Mouse (Mus musculus) inflammation-experienced regulatory T-cells, adult 6 months (primary cell): Measurements from ENCODE around the gene Vtcn1. TPM values are rescaled to one million over a fixed set of nuclear protein-coding genes. Genes with fewer than 3 reads are reported as not detected.

Source experiments
- ATAC-seq: one replicate; pipeline ENCODE4 v1.8.0; 2017
- polyA plus RNA-seq, 3 experiments: library from polyadenylated mRNA; unstranded; fragments of 100-300 nt; shearing (Covaris generic); gene quantifications; one replicate each; pipeline ENCODE4 v1.2.1; 2017

The Vtcn1 gene
- polyA plus RNA-seq, 3 experiments from 2014 or later, result not detected

GRCm38 (mm10) chr3:100922506-100923375 lies 97.5 kb downstream of the Vtcn1 start:
- ATAC-seq, result no peak

GRCm38 (mm10) chr3:100924065-100924732 lies 98.9 kb downstream of the Vtcn1 start:
- ATAC-seq, result no peak

- ATAC-seq, result no peak
Observed at GRCm38 (mm10) chr3:100925176-100925575, 99.9 kb downstream of the Vtcn1 start.

- ATAC-seq, result no peak
Observed at GRCm38 (mm10) chr3:100931332-100932076, 106.2 kb downstream of the Vtcn1 start.

- no peak for ATAC-seq
Observed at GRCm38 (mm10) chr3:100932077-100932944, 107.1 kb downstream of the Vtcn1 start.

GRCm38 (mm10) chr3:100935521-100935920 lies 110.3 kb downstream of the Vtcn1 start:
- ATAC-seq, result no peak

- ATAC-seq, result no peak
Observed at GRCm38 (mm10) chr3:100936201-100936600, 110.9 kb downstream of the Vtcn1 start.

- no peak for ATAC-seq
Observed at GRCm38 (mm10) chr3:100938211-100938610, 113.0 kb downstream of the Vtcn1 start.

- no peak for ATAC-seq
Observed at GRCm38 (mm10) chr3:100940496-100941037, 115.3 kb downstream of the Vtcn1 start.

Other genes with a start within 250 kb of the Vtcn1 start
- gene Man1a2, start 140.0 kb upstream of the Vtcn1 start, polyA plus RNA-seq, result 10 to 100 TPM; 18.4 to 32.3 (median 26.3) TPM
- 1 to 10 TPM; 1.0 to 1.3 (median 1.1) TPM for gene Trim45, start 96.7 kb downstream of the Vtcn1 start, polyA plus RNA-seq
- 10 to 100 TPM; 12.2 to 18.2 (median 14.0) TPM for gene Ttf2, start 144.2 kb downstream of the Vtcn1 start, polyA plus RNA-seq
- gene Cd101, start 204.1 kb downstream of the Vtcn1 start, polyA plus RNA-seq, result 10 to 100 TPM; 10.9 to 26.5 (median 26.5) TPM